Comparison of ENCODE assay signal across 8 mouse cellular contexts in genomic region chr8:4252934-4253841, GRCm38 (mm10). TPM values are rescaled to one million over a fixed set of nuclear protein-coding genes. Genes with fewer than 3 reads are reported as not detected.
A peak's percentile ranks its signal among the peaks of the same experiment; 100 is the strongest.
DNase-seq lines count a peak whose midpoint lies in the region; ATAC-seq and TF ChIP-seq lines count a peak whose summit lies in the region.

Gene Snapc2 (plus strand): TSS chr8:4253080.

- H3K4me3 ChIP-seq in bone marrow macrophage, adult 2 months (ENCODE audit: insufficient read depth, low read length) = peak within 1 kb of the TSS; percentile 98
- peak within 1 kb of the TSS; percentile 89 for H3K4me3 ChIP-seq in embryonic fibroblast, embryonic 13.5 days (ENCODE audit: insufficient read depth, low read length)
- peak within 1 kb of the TSS; percentile 82 for H3K4me3 ChIP-seq in heart, embryonic 10.5 days
- H3K4me3 ChIP-seq in kidney, embryonic 16.5 days (ENCODE audit: low read length) = peak within 1 kb of the TSS; percentile 95
- peak within 1 kb of the TSS; percentile 89 for H3K4me3 ChIP-seq in liver, adult 2 months (ENCODE audit: insufficient read depth, low read depth, low read length)
- H3K4me3 ChIP-seq in myocyte = peak within 1 kb of the TSS; percentile 46

- H3K4me1 ChIP-seq in bone marrow macrophage, adult 2 months (ENCODE audit: control insufficient read depth, insufficient read depth, low read length) = peaks cover 18% of the 10 kb centered on the region
- H3K4me1 ChIP-seq in embryonic fibroblast, embryonic 13.5 days (ENCODE audit: control insufficient read depth, insufficient read depth, low read length) = peaks cover 10% of the 10 kb centered on the region
- H3K4me1 ChIP-seq in heart, embryonic 10.5 days = peaks cover 59% of the 10 kb centered on the region
- peaks cover 42% of the 10 kb centered on the region for H3K4me1 ChIP-seq in kidney, embryonic 16.5 days (ENCODE audit: insufficient read depth, low read length)
- H3K4me1 ChIP-seq in liver, adult 2 months (ENCODE audit: control insufficient read depth, insufficient read depth, low read length) = peaks cover 6% of the 10 kb centered on the region

- peak within 1 kb of the TSS; percentile 74 for H3ac ChIP-seq in myocyte (ENCODE audit: control insufficient read depth, insufficient read length)

- WGBS in heart, embryonic 10.5 days = under 1% methylated on average over 69 of the region's 69 CpGs
- WGBS in kidney, embryonic 16.5 days = under 1% methylated on average over 69 of the region's 69 CpGs
- under 1% methylated on average over 69 of the region's 69 CpGs for WGBS in liver, adult 2 months

- no peaks in the 10 kb centered on the region for H3K27me3 ChIP-seq in heart, embryonic 10.5 days (ENCODE audit: insufficient read depth, poor library complexity, severe bottlenecking)
- no peaks in the 10 kb centered on the region for H3K27me3 ChIP-seq in kidney, embryonic 16.5 days (ENCODE audit: insufficient read depth, low read length)
- H3K27me3 ChIP-seq in liver, adult 2 months (ENCODE audit: control insufficient read depth, insufficient read depth, low read length) = no peaks in the 10 kb centered on the region
- no peaks in the 10 kb centered on the region for H3K27me3 ChIP-seq in myocyte (ENCODE audit: control insufficient read depth, insufficient read depth, insufficient read length)
- H3K27me3 ChIP-seq in splenic B cell, adult 2 months (ENCODE audit: control insufficient read depth, insufficient read depth, low read length, poor library complexity, severe bottlenecking) = no peaks in the 10 kb centered on the region

- no peak for TF ChIP-seq POLR2A in bone marrow macrophage, adult 2 months (IDR thresholded peaks at IDR 0.05; ENCODE audit: borderline replicate concordance, low read depth, low read length)
- peak; percentile 65 for TF ChIP-seq POLR2A in embryonic fibroblast, embryonic 13.5 days (IDR thresholded peaks at IDR 0.05; ENCODE audit: low read depth, low read length)
- 0 out of 2 replicates have a peak, but pooled peaks have one; percentile 38 for TF ChIP-seq POLR2A in liver, adult 2 months (IDR thresholded peaks at IDR 0.05; ENCODE audit: extremely low read depth, insufficient read depth, low read length)
- no peak for TF ChIP-seq POLR2A in myocyte (IDR thresholded peaks at IDR 0.05; ENCODE audit: insufficient read length, low read depth)

- H3K79me2 ChIP-seq in liver, adult 2 months (ENCODE audit: control insufficient read depth, insufficient read depth, low read length) = no peaks in the 10 kb centered on the region
- no peaks in the 10 kb centered on the region for H3K79me2 ChIP-seq in myocyte (ENCODE audit: control insufficient read depth, insufficient read depth)

- ATAC-seq in kidney, embryonic 16.5 days (ENCODE audit: low FRiP score, low TSS enrichment) = peak; percentile 88

- H3K9me3 ChIP-seq in heart, embryonic 10.5 days = no peaks in the 10 kb centered on the region
- H3K9me3 ChIP-seq in kidney, embryonic 16.5 days (ENCODE audit: low read length) = no peaks in the 10 kb centered on the region

- H3K36me3 ChIP-seq in heart, embryonic 10.5 days = peaks cover 37% of the 10 kb centered on the region
- H3K36me3 ChIP-seq in kidney, embryonic 16.5 days (ENCODE audit: insufficient read depth, low read length) = peaks cover 28% of the 10 kb centered on the region
- no peaks in the 10 kb centered on the region; the same call in 1 of the 2 replicates for H3K36me3 ChIP-seq in liver, adult 2 months (ENCODE audit: control insufficient read depth, insufficient read depth, low read length)
- no peaks in the 10 kb centered on the region for H3K36me3 ChIP-seq in myocyte (ENCODE audit: control insufficient read depth, insufficient read depth)
- no peaks in the 10 kb centered on the region; the same call in 1 of the 2 replicates for H3K36me3 ChIP-seq in splenic B cell, adult 2 months (ENCODE audit: control insufficient read depth, insufficient read depth, low read length, poor library complexity, severe bottlenecking)

- H3K9ac ChIP-seq in kidney, embryonic 16.5 days (replicated peaks; ENCODE audit: low read length) = peak within 1 kb of the TSS; percentile 96
- H3K9ac ChIP-seq in liver, adult 2 months (ENCODE audit: low read depth, low read length) = peak within 1 kb of the TSS; percentile 96

- TF ChIP-seq CTCF in bone marrow macrophage, adult 2 months (IDR thresholded peaks at IDR 0.05; ENCODE audit: low read depth, low read length) = no peak
- no peak for TF ChIP-seq CTCF in embryonic fibroblast, embryonic 13.5 days (IDR thresholded peaks at IDR 0.05; ENCODE audit: borderline replicate concordance, insufficient read depth, low read length)
- TF ChIP-seq CTCF in liver, adult 2 months (IDR thresholded peaks at IDR 0.05; ENCODE audit: low read depth, low read length) = no peak

- peak within 1 kb of the TSS; percentile 51 for H3K27ac ChIP-seq in bone marrow macrophage, adult 2 months (ENCODE audit: insufficient read depth, low read depth, low read length)
- H3K27ac ChIP-seq in embryonic fibroblast, embryonic 13.5 days (ENCODE audit: insufficient read depth, low read length) = peak within 1 kb of the TSS; percentile 73
- peak within 1 kb of the TSS; percentile 94 for H3K27ac ChIP-seq in heart, embryonic 10.5 days
- H3K27ac ChIP-seq in kidney, embryonic 16.5 days (ENCODE audit: low read length) = peak within 1 kb of the TSS; percentile 96
- peak within 1 kb of the TSS; percentile 95 for H3K27ac ChIP-seq in liver, adult 2 months (replicated peaks; ENCODE audit: insufficient read depth, low read depth, low read length)

- peak; percentile 97 for DNase-seq in A20 (ENCODE audit: low read depth, low spot score)
- peak; percentile 96 for DNase-seq in heart, embryonic 10.5 days (ENCODE audit: low spot score)
- peak; percentile 86 for DNase-seq in liver, adult 2 months (ENCODE audit: extremely low read depth, low read depth, low spot score)
- peak; percentile 96 for DNase-seq in splenic B cell, adult 2 months (ENCODE audit: low read depth, low spot score)

- H3K4me2 ChIP-seq in kidney, embryonic 16.5 days (replicated peaks; ENCODE audit: low read depth, low read length) = peak within 1 kb of the TSS; percentile 72
- peak within 1 kb of the TSS; percentile 99 for H3K4me2 ChIP-seq in myocyte (ENCODE audit: low read depth)

TF ChIP-seq in myocyte, 11 proteins besides CTCF, POLR2A, EP300 and RAD21:
- TF ChIP-seq REST (IDR thresholded peaks at IDR 0.05; ENCODE audit: insufficient read depth, insufficient read length) (no peak), MYOG (IDR thresholded peaks at IDR 0.05; ENCODE audit: control insufficient read depth in 1 of 3, insufficient read depth in 1 of 3, insufficient read length in 2 of 3, low read depth in 2 of 3) (no peak), SRF (IDR thresholded peaks at IDR 0.05; ENCODE audit: control insufficient read depth, insufficient read length, low read depth) (peak; percentile 38), MYOD1 (IDR thresholded peaks at IDR 0.05; ENCODE audit: control insufficient read depth in 1 of 3, insufficient read length in 2 of 3, low read depth in 2 of 3) (no peak), E2F4 (IDR thresholded peaks at IDR 0.05; ENCODE audit: insufficient read depth) (no peak), POLR2AphosphoS2 (IDR thresholded peaks at IDR 0.05; ENCODE audit: insufficient read length, low read depth) (peak; percentile 61), TCF3 (IDR thresholded peaks at IDR 0.05; ENCODE audit: insufficient read length, low read depth) (no peak), MAX (IDR thresholded peaks at IDR 0.05; ENCODE audit: low read depth) (no peak), USF1 (IDR thresholded peaks at IDR 0.05; ENCODE audit: low read depth) (no peak), TCF12 (IDR thresholded peaks at IDR 0.05; ENCODE audit: insufficient read depth, poor library complexity, severe bottlenecking) (no peak), CEBPB (IDR thresholded peaks at IDR 0.05; ENCODE audit: insufficient read depth, poor library complexity, severe bottlenecking) (no peak)
TF ChIP-seq in myocyte: peak in this region for 2.

RNA-seq across cellular contexts. Expression of gene Snapc2, which starts in this region (rescaled TPM):
- 17.6 and 20.7 TPM in 2 replicates for polyA plus RNA-seq in bone marrow macrophage, adult 2 months (2012; ENCODE audit: insufficient read depth, insufficient read length, missing spikeins)
- polyA plus RNA-seq in embryonic fibroblast, embryonic 13.5 days (2011; ENCODE audit: insufficient read length, low read depth, missing spikeins) = 29.0 and 29.3 TPM in 2 replicates
- polyA plus RNA-seq in heart, embryonic 10.5 days (2016; fragmentation: Nextera tagmentation; extraction: Ambion mirVana) = 47.8 and 60.2 TPM in 2 replicates
- polyA plus RNA-seq in kidney, embryonic 16.5 days (2015; fragmentation: Nextera tagmentation; extraction: Ambion mirVana) = 60.1 and 61.9 TPM in 2 replicates
- 6.7 and 8.7 TPM in 2 replicates for total RNA-seq in liver, adult 2 months (2014; rRNA removed)
- 18.8 and 22.2 TPM in 2 replicates for polyA plus RNA-seq in liver, adult 2 months (2012; rRNA removed)
- polyA plus RNA-seq in myocyte (2012; fragmentation: generic; extraction: Trizol) = 36.2 TPM

Comparison
In these comparisons a context has a peak if more than half of its experiments do, and no peak if none do; other contexts are left out.
1. Peak in every context shown above with its lines: DNase-seq, ATAC-seq, H3K4me3 ChIP-seq and H3K27ac ChIP-seq.
2. H3K4me3 ChIP-seq: peak in every context shown above with its lines; median percentile 98 in bone marrow macrophage, adult 2 months; 95 in kidney, embryonic 16.5 days; 89 in embryonic fibroblast, embryonic 13.5 days; 89 in liver, adult 2 months; 82 in heart, embryonic 10.5 days; 46 in myocyte.
3. POLR2A ChIP-seq: peak in embryonic fibroblast, embryonic 13.5 days (single experiment) and liver, adult 2 months (single experiment); none in bone marrow macrophage, adult 2 months (single experiment) and myocyte (single experiment).